Mouse (Mus musculus): ENCODE results near the gene Coa7. TPM values are rescaled to one million over a fixed set of nuclear protein-coding genes. Genes with fewer than 3 reads are reported as not detected.

The Coa7 gene
- total RNA-seq (2015; ENCODE audit: low replicate concordance): 2.5 TPM in 1 of 2 replicates, not detected in the other
- total RNA-seq (2017; ENCODE audit: low replicate concordance): 2.8 and 11.9 TPM in 2 replicates

- ATAC-seq (replicated peaks; ENCODE audit: low FRiP score, poor library complexity, severe bottlenecking): peak; percentile 98
Measured at GRCm38 (mm10) chr4:108327730-108328484, at the start of gene Coa7. Gene Coa7 (plus strand): TSS chr4:108328140.

DNA sequence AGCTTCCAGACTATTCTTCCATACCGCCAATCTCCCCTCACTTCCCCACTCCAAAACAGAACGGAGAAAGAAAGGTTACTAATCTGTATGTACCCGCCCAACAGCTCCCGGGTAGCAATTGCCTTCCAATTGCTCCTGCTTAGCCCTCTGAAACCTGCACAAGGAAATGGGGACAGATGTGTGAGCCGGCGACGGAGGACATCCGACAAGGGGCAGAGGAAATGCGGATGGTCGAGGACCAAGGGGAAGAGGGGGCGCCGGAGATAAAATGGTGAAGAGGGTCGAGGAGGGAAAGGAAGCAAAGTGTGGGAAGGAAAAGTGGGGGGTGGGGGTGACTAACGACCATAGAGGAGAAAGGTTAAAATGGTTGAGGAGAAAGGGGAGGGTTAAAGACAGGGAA is 27.7 kb upstream of the Coa7 start:
- no peak for ATAC-seq (replicated peaks; ENCODE audit: low FRiP score, poor library complexity, severe bottlenecking)

DNA sequence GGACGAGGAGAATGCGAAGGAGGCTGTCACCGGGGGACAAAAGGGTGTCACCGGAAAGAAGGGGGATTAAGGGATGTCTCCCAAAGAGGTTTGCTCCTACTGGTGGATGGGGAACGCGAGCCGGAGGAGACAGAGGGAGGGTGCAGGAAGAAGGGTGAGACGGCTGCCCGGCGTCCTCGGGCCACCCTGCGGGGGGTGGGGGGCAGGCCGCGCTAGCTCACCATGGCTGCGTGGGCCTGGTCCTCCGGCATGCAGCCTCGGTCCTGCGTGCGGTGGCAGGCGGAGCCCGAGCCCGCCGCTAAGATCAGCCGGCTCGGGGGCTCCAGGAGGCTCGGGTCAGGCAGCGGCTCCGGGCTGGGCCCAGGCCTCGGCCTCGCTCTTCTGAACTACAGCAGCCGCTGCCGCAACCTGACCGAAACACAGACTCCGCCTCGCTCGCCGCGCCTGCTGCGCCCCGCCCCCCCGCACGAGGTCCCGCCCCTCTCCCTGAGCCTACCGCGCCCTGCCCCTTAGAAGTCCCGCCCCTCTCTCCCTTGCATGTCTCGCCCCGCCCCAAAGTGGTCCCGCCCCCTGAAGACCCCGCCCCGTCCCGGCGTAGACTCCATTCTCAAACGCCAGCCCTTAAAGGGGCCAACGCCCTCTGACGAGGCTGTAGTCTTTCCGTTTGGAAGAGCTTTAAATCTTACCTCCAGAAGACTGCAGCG is 27.1 kb upstream of the Coa7 start, which contains the start of gene Zyg11b:
TSS of gene Zyg11b (minus strand) at position 427 of the 704 bp plus-strand sequence.
- ATAC-seq (replicated peaks; ENCODE audit: low FRiP score, poor library complexity, severe bottlenecking): peak; percentile 96

DNA sequence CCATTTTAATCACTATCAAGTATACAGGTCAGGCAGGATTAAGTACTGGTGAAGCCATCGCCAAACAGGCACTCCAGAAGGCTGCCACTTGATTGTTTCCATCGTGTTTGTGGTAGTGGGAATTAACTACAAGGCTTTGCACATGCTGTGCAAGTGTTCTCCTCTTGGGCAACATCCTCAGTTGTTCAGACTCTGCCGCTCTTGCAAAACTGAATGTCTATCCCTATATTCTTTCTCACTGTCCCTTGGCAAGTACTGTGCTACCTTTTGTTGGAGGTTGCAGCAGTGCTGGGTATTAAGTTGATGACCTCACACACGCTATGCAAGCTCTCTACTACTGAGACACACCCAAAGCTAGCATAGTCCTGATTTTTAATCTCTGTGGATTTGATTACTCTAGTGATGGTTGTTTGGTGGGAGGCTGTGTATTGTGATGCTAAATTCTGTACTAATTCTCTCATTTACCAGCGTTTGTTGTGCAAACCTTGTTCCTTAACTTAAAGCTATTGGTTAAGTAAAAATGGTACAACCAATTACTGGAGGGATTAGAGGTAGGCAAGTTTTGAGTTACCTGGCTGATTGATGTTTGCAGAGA is 25.5 kb upstream of the Coa7 start:
- no peak for ATAC-seq (replicated peaks; ENCODE audit: low FRiP score, poor library complexity, severe bottlenecking)

DNA sequence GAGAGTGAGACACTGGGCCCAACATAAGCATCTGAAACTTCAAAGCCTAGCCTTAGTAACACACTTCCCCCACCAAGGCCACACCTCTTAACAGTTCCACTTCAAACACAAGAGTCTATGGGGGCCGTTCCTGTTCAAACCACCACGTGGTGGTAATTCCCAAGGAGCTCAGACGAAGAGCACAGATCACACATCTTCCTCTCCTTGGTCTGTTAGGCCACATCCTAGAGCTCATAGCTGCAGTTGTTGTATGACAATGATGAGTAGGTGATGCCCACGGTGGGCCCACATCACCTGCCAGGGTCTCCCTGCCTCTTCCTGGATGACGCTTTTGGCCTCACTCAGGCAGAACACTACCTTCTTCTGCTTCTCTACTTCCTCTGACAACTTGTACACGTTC is 17.2 kb upstream of the Coa7 start:
- ATAC-seq (replicated peaks; ENCODE audit: low FRiP score, poor library complexity, severe bottlenecking): no peak

GRCm38 (mm10) chr4:108314041-108314440 is 13.9 kb upstream of the Coa7 start:
- no peak for ATAC-seq (replicated peaks; ENCODE audit: low FRiP score, poor library complexity, severe bottlenecking)

DNA sequence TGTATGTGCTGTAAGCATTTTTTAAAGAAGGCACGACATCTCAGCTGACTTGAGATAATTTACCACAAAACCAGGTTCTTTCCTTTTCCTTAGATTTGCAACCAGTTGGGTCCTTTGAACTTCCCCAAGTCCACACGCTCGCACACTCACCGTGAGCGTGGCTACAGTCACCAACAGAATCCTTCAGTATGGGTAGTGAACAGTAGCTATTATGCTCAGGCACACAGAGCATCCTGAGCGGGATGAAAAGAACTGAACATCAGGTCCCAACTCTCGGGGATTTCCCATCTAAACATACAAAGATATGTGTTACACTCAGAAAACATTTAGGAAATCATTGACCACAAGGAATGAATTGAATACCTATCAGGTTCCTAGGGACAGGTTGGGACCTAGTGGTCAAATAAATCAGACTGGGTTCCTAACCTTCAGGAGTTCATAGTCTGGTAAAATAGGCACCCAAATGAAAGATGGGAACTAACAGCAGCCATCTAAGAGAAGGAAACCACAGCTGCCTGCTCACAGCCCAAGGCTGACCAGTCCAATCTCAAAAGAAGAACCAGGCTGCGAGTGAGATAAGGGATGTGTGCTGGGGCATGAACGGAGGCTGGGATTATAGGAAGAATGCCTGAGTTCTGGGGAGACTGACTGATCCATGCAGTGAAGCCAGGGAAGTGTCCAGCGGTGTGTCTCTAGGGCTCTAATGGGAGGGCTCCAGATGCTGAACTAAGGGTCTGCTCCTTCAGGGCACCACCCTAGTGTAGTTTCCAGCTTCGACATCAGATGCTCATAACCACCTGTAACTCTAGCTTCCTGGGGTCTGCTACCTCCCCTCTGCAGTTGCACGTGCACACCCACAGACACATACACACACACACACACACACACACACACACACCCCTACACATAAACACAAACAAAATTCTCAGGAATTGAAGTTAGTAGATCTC is 10.0 kb upstream of the Coa7 start:
- no peak for ATAC-seq (replicated peaks; ENCODE audit: low FRiP score, poor library complexity, severe bottlenecking)

DNA sequence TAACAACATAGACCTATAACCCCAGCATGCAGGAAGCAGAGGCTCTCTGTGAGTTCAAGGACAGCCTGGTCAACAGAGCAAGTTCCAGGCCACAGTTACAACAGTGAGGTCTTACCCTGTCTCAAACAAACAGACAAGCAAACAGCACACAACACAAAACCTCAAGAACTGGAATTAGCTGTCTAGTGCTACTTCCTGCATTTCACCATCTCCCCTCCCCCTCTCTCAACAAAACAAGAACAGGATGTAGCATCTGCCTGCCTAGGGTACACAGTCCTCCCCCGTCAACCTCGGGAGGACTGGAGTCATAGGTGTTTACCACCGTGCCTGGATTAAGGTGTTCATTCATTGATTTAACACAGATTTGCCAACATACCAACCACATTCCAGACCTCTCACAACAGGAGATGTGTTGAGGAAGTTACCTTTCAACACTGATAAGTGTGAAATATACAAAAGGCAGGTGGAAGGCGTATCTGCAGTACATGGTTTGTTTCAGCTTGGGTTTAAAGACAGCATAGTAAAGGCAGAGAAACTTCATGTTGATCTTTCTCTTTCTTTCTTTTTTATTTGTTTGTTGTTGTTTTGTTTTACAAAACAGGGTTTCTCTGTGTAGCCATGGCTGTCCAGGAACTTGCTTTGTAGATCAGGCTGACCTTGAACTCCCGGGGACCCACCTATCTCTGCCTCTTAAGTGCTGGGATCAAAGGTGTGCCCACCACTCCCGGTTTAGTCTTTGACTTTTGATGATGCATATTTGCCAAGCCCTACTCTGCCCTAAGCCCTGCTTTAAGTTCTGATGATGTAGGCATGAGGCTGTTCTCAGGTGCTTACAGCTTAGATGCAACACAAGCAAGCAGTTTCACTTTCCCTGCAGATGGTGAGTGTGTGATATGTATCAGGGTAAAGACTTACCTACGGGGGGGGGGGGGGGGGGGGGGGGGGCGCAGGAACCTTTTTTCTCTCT is 9.0 kb upstream of the Coa7 start:
- no peak for ATAC-seq (replicated peaks; ENCODE audit: low FRiP score, poor library complexity, severe bottlenecking)

DNA sequence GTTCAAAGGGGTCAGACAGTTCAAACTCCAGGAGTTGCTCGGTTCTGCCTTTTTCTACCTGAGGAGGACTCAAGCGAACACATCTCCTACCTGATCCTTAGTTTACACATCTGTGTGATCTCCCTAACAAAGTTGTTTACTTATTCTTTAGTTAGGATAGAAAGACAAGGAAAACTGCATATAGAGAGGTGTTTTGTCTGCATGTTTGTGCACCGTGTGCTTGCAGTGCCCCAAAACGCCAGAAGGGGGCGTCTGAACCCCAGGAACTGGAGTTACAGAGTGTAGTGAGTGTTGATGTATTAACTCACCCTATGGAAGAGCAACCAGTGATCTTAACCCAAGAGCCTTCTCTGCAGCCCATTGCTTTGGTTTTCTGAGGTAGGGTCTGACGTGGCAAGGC is 8.2 kb upstream of the Coa7 start:
- ATAC-seq (replicated peaks; ENCODE audit: low FRiP score, poor library complexity, severe bottlenecking): no peak

DNA sequence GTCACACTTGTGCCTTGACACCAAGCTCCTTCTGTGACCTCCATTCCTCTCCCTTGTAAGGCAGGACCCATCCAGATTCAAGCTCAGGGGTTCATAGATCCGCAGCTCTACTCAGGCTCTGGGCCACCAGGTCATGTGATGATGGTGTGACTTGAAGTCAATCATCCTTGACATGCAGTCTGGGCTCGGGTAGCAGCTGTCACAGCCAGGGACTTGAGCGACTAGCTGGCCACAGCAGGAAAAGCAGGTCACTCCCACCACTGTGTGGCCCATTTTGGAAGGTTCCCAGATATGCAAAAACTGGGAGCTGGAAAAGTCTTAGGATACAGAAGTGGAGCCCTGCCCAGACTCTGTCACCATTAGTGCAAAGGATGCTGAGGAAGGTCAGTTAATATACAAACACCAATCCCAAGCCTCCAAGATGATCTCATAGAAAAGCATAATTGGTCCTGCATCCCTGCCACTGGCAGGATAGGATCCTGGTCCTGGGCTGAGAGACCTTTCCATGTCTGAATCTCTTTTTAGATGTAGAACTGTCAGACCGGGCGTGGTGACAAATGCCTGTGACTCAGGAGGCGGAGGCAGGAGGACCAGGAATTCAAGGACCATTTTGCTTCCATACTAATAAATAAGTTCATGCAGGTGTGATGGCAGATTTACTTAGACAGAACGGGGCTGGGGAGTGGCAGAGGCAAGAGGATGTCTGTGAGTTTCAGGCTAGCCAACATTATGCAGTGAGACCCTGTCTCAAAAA is 7.1 kb upstream of the Coa7 start:
- ATAC-seq (replicated peaks; ENCODE audit: low FRiP score, poor library complexity, severe bottlenecking): 0 out of 2 replicates have a peak, but pooled peaks have one; percentile 14

GRCm38 (mm10) chr4:108323588-108323987 is 4.4 kb upstream of the Coa7 start:
- ATAC-seq (replicated peaks; ENCODE audit: low FRiP score, poor library complexity, severe bottlenecking): no peak

- no peak for ATAC-seq (replicated peaks; ENCODE audit: low FRiP score, poor library complexity, severe bottlenecking)
Measured at GRCm38 (mm10) chr4:108327071-108327579, 815 bp upstream of the Coa7 start.

GRCm38 (mm10) chr4:108329840-108330239 is 1.9 kb downstream of the Coa7 start:
- ATAC-seq (replicated peaks; ENCODE audit: low FRiP score, poor library complexity, severe bottlenecking): no peak

- no peak for ATAC-seq (replicated peaks; ENCODE audit: low FRiP score, poor library complexity, severe bottlenecking)
Measured at GRCm38 (mm10) chr4:108332041-108332440, 4.1 kb downstream of the Coa7 start.

GRCm38 (mm10) chr4:108335413-108335812 is 7.5 kb downstream of the Coa7 start:
- ATAC-seq (replicated peaks; ENCODE audit: low FRiP score, poor library complexity, severe bottlenecking): no peak

DNA sequence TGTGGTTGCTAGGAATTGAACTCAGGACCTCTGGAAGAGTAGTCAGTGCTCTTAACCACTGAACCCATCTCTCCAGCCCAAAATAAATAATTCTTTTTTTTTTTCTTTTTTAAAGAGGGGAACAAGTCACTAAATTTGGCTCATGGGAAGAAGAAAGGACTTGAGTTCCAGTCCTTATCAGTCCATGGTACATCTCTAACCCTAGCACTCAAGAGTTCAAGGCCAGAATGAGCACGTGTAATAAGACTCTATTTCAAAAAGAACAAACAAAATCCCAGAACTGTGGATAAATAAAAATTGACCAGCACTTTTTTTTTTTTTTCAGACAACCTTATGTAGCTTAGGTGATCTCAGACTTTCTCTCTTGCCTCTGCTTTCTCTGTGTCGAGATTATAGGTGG is 8.8 kb downstream of the Coa7 start:
- ATAC-seq (replicated peaks; ENCODE audit: low FRiP score, poor library complexity, severe bottlenecking): no peak

GRCm38 (mm10) chr4:108337817-108338216 is 9.9 kb downstream of the Coa7 start:
- ATAC-seq (replicated peaks; ENCODE audit: low FRiP score, poor library complexity, severe bottlenecking): no peak

- no peak for ATAC-seq (replicated peaks; ENCODE audit: low FRiP score, poor library complexity, severe bottlenecking)
Measured at GRCm38 (mm10) chr4:108338321-108338733, 10.4 kb downstream of the Coa7 start.
